Mouse (Mus musculus): ENCODE data around the gene Ano2. TPM values are rescaled to one million over a fixed set of nuclear protein-coding genes. Genes with fewer than 3 reads are reported as not detected.

The Ano2 gene
- polyA plus RNA-seq, 1 experiment from 2014 or later = 0.12 TPM

GRCm38 (mm10) chr6:125685420-125685819, 4.8 kb upstream of the Ano2 start:
- Histone ChIP-seq H3K9me3 (no peaks in the 10 kb centered on the region), H3K4me3 (no peak overlapping the region), H3K27ac (no peak overlapping the region), H3K4me1 (peaks cover 10% of the 10 kb centered on the region), H3K27me3 (ENCODE audit: poor library complexity, severe bottlenecking) (peaks cover 26% of the 10 kb centered on the region), H3K36me3 (replicated peaks) (no peaks in the 10 kb centered on the region)
- no peak for DNase-seq (ENCODE audit: extremely low spot score, low spot score)

DNA sequence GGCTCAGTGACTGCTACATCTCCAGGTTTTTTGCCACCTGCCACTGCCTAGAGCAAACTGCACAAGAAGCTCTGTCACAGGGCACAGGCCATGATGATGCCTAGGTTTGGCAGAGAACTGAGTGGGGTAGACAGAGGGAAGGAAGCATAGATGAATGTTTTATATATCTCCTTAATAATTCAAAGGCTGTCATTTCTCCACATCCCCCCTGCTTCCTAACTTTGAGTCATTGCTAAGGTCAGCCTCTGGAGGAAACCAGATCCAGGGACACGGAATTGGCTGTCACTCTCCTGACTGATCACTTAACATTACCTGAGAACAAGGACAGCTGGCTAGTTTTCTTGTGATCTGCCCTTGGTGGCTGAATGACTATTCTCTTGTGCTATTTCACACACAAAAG, 2.2 kb upstream of the Ano2 start:
- Histone ChIP-seq H3K9me3 (no peaks in the 10 kb centered on the region), H3K27me3 (ENCODE audit: poor library complexity, severe bottlenecking) (peaks cover 45% of the 10 kb centered on the region), H3K36me3 (replicated peaks) (no peaks in the 10 kb centered on the region), H3K27ac (no peak overlapping the region), H3K4me1 (peaks cover 14% of the 10 kb centered on the region), H3K4me3 (no peak overlapping the region)
- WGBS = 77% methylated on average over 1 of the region's 1 CpGs
- no peak for DNase-seq (ENCODE audit: extremely low spot score, low spot score)

DNA sequence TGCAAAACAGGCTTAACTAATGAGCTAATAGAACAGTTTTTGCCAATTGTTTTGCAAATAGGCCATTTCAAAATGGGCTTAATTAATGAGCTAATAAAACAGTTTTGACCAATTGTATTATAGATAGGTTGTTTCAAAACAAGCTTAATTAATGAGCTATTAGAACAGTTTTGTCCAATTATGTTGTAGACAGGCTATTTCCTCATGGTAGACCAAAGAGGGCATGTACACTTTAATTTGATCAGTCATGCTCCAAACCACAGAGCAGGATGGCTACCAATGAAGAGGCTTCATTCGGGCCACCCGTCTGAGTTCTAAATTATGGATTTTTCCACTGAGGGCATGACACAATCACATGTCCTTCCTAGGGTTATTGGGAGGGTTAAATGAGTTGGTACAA, 10.9 kb downstream of the Ano2 start:
- 90% methylated on average over 2 of the region's 2 CpGs for WGBS
- H3K27ac ChIP-seq = no peak overlapping the region
- DNase-seq (ENCODE audit: extremely low spot score, low spot score) = no peak

GRCm38 (mm10) chr6:125711261-125711660, 21.0 kb downstream of the Ano2 start:
- Histone ChIP-seq H3K4me1 (no peaks in the 10 kb centered on the region), H3K36me3 (replicated peaks) (no peaks in the 10 kb centered on the region), H3K9me3 (no peaks in the 10 kb centered on the region), H3K27ac (no peak overlapping the region), H3K27me3 (ENCODE audit: poor library complexity, severe bottlenecking) (no peaks in the 10 kb centered on the region), H3K4me3 (no peak overlapping the region)
- 90% methylated on average over 16 of the region's 16 CpGs for WGBS
- no peak for DNase-seq (ENCODE audit: extremely low spot score, low spot score)

More for the DNA sequence above, 10.9 kb downstream of the Ano2 start:
- Histone ChIP-seq H3K9me3 (no peaks in the 10 kb centered on the region), H3K27me3 (ENCODE audit: poor library complexity, severe bottlenecking) (no peaks in the 10 kb centered on the region), H3K4me1 (no peaks in the 10 kb centered on the region), H3K36me3 (replicated peaks) (no peaks in the 10 kb centered on the region), H3K4me3 (no peak overlapping the region)

DNA sequence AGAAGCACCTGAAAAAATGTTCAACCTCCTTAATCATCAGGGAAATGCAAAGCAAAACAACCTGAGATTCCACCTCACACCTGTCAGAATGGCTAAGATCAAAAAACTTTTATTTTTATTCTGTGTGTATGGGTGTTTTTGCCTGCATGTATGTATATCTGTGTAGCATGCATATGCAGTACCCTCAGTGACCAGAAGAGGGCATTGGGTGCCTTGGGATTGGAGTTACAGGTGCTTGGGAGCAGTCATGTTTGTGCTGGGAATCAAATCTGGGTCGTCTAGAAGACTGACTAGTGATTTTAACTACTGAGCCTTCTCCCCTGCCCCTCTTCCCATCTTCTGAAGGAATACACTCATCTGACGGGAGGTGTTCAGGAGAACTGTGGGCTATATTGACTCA, 36.2 kb downstream of the Ano2 start:
- Histone ChIP-seq H3K27ac (no peak overlapping the region), H3K4me3 (no peak overlapping the region), H3K4me1 (peaks cover 9% of the 10 kb centered on the region; the same call in 1 of the 2 replicates), H3K9me3 (no peaks in the 10 kb centered on the region), H3K27me3 (ENCODE audit: poor library complexity, severe bottlenecking) (no peaks in the 10 kb centered on the region), H3K36me3 (replicated peaks) (no peaks in the 10 kb centered on the region)
- DNase-seq (ENCODE audit: extremely low spot score, low spot score) = no peak
- WGBS = 85% methylated on average over 2 of the region's 2 CpGs

- no peak overlapping the region for H3K4me3 ChIP-seq
- H3K4me1 ChIP-seq = peaks cover 9% of the 10 kb centered on the region; the same call in 1 of the 2 replicates
- no peak for DNase-seq (ENCODE audit: extremely low spot score, low spot score)
- no peaks in the 10 kb centered on the region for H3K9me3 ChIP-seq
- 56% methylated on average over 5 of the region's 5 CpGs for WGBS
- H3K27me3 ChIP-seq (ENCODE audit: poor library complexity, severe bottlenecking) = no peaks in the 10 kb centered on the region
- no peak overlapping the region for H3K27ac ChIP-seq
- no peaks in the 10 kb centered on the region for H3K36me3 ChIP-seq (replicated peaks)
Observed at GRCm38 (mm10) chr6:125727484-125727911, 37.3 kb downstream of the Ano2 start.

- Histone ChIP-seq H3K9me3 (no peaks in the 10 kb centered on the region), H3K4me3 (no peak overlapping the region), H3K36me3 (replicated peaks) (no peaks in the 10 kb centered on the region), H3K4me1 (peaks cover 9% of the 10 kb centered on the region; the same call in 1 of the 2 replicates), H3K27ac (no peak overlapping the region), H3K27me3 (ENCODE audit: poor library complexity, severe bottlenecking) (no peaks in the 10 kb centered on the region)
- 86% methylated on average over 6 of the region's 6 CpGs for WGBS
- no peak for DNase-seq (ENCODE audit: extremely low spot score, low spot score)
Observed at GRCm38 (mm10) chr6:125729471-125729870, 39.3 kb downstream of the Ano2 start.

DNA sequence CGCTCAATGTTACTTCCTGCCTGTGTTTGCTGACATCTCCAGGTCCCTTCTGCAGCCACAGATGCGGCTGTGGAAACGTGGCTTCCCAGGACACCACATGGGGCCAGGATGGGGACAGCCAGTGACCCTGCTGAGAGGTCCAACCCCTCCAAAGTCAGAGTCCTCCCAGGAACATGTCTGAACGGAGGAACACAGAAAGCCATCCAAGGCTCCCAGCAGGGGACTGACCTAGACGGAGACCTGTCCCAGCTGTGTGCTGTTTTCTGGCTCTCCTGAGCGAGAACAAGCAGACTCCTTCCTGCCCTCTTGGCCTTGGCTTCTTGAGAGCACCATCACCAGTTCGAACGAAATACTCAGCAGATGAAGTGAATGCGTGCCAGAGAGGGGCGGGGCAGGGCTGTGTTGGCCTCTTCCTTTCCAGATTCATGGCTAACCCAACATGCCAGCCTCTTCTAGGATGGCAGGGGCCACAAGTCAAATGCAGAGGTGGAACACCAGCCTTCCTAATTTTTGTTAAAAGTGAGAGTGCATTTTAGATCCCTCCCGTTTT, 39.8 kb downstream of the Ano2 start:
- 70% methylated on average over 11 of the region's 11 CpGs for WGBS
- Histone ChIP-seq H3K27ac (no peak overlapping the region), H3K27me3 (ENCODE audit: poor library complexity, severe bottlenecking) (no peaks in the 10 kb centered on the region), H3K9me3 (no peaks in the 10 kb centered on the region), H3K36me3 (replicated peaks) (no peaks in the 10 kb centered on the region), H3K4me3 (no peak overlapping the region), H3K4me1 (peaks cover 9% of the 10 kb centered on the region; the same call in 1 of the 2 replicates)
- DNase-seq (ENCODE audit: extremely low spot score, low spot score) = no peak

DNA sequence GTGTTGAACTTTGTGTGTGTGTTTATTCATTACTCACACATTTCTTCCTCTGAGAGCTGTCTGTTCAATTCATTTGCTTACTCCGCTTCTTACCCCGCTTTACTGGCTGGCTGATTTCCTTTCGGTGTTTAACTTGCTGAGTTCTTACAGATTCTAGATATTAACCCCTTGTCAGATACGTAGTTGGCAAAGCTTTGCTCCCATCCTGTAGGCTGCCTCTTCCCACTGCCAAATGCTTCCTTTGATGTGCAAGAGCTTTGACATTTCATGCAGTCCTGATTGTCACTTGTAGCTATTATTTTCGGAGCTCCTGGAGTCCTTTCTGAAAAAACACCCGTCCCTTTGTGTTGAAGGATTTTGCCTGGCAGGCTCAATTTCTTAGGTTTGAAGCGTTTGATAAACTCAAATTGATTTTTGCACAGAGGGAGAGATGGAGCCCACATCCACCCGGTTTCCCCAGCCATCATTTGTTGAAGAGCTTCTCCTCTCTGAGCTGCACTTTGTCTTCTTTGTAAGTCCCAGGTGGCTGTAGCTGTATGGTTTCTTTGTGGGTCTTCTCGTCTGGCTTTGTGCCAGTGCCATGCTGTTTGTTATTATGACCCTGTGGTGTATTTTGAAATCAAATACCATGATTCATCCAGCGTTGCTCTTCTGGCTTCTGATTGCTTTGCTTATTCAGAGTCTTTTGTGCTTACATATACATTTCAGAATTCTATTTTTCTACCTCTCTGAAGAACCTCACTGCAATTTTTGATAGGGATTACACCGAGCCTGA, 47.5 kb downstream of the Ano2 start:
- no peak overlapping the region for H3K27ac ChIP-seq
- H3K4me1 ChIP-seq = peaks cover 7% of the 10 kb centered on the region
- WGBS = 61% methylated on average over 11 of the region's 11 CpGs
- no peaks in the 10 kb centered on the region for H3K9me3 ChIP-seq
- no peaks in the 10 kb centered on the region for H3K27me3 ChIP-seq (ENCODE audit: poor library complexity, severe bottlenecking)
- no peak overlapping the region for H3K4me3 ChIP-seq
- DNase-seq (ENCODE audit: extremely low spot score, low spot score) = no peak
- H3K36me3 ChIP-seq (replicated peaks) = no peaks in the 10 kb centered on the region

- Histone ChIP-seq H3K9me3 (no peaks in the 10 kb centered on the region), H3K27me3 (ENCODE audit: poor library complexity, severe bottlenecking) (no peaks in the 10 kb centered on the region), H3K36me3 (replicated peaks) (no peaks in the 10 kb centered on the region), H3K27ac (no peak overlapping the region), H3K4me1 (peaks cover 7% of the 10 kb centered on the region; the same call in 1 of the 2 replicates), H3K4me3 (no peak overlapping the region)
- WGBS = 95% methylated on average over 10 of the region's 10 CpGs
- no peak for DNase-seq (ENCODE audit: extremely low spot score, low spot score)
Observed at GRCm38 (mm10) chr6:125743203-125744100, 53.2 kb downstream of the Ano2 start.

GRCm38 (mm10) chr6:125747322-125747930, 57.2 kb downstream of the Ano2 start:
- Histone ChIP-seq H3K36me3 (replicated peaks) (no peaks in the 10 kb centered on the region), H3K4me3 (no peak overlapping the region), H3K9me3 (no peaks in the 10 kb centered on the region), H3K4me1 (peaks cover 29% of the 10 kb centered on the region), H3K27me3 (ENCODE audit: poor library complexity, severe bottlenecking) (no peaks in the 10 kb centered on the region), H3K27ac (no peak overlapping the region)
- WGBS = 70% methylated on average over 10 of the region's 10 CpGs
- DNase-seq (ENCODE audit: extremely low spot score, low spot score) = no peak

GRCm38 (mm10) chr6:125748646-125749045, 58.4 kb downstream of the Ano2 start:
- Histone ChIP-seq H3K27ac (no peak overlapping the region), H3K4me1 (peaks cover 29% of the 10 kb centered on the region), H3K4me3 (no peak overlapping the region), H3K36me3 (replicated peaks) (no peaks in the 10 kb centered on the region), H3K9me3 (no peaks in the 10 kb centered on the region), H3K27me3 (ENCODE audit: poor library complexity, severe bottlenecking) (no peaks in the 10 kb centered on the region)
- DNase-seq (ENCODE audit: extremely low spot score, low spot score) = no peak
- 75% methylated on average over 3 of the region's 3 CpGs for WGBS

Data from forebrain, embryonic 10.5 days (tissue).